Mouse (Mus musculus): ENCODE results near the gene Rnf39. TPM values are rescaled to one million over a fixed set of nuclear protein-coding genes. Genes with fewer than 3 reads are reported as not detected.

Rnf39 gene
- total RNA-seq, 2 experiments from 2014 or later: 4.9 to 5.4 TPM

- DNase-seq (ENCODE audit: low spot score in 2 of 2): no peak
Measured at GRCm38 (mm10) chr17:36938056-36938455, 4.7 kb upstream of the Rnf39 start.

GRCm38 (mm10) chr17:36942391-36942790 lies 327 bp upstream of the Rnf39 start:
- peak in 1 of 2 experiments; percentile 52 for DNase-seq (ENCODE audit: low spot score in 2 of 2)

GRCm38 (mm10) chr17:36943691-36944090 lies 973 bp downstream of the Rnf39 start:
- no peak for DNase-seq (ENCODE audit: low spot score in 2 of 2)

GRCm38 (mm10) chr17:36944121-36944775 lies 1.5 kb downstream of the Rnf39 start:
- DNase-seq (ENCODE audit: low spot score in 2 of 2): no peak

- peak; percentile 59 to 74 for DNase-seq (ENCODE audit: low spot score in 2 of 2)
Measured at GRCm38 (mm10) chr17:36947051-36947819, 4.5 kb downstream of the Rnf39 start.

GRCm38 (mm10) chr17:36948286-36948685 lies 5.6 kb downstream of the Rnf39 start:
- no peak for DNase-seq (ENCODE audit: low spot score in 2 of 2)

GRCm38 (mm10) chr17:36949265-36949664 lies 6.5 kb downstream of the Rnf39 start:
- no peak for DNase-seq (ENCODE audit: low spot score in 2 of 2)

- peak; percentile 93 to 94 for DNase-seq (ENCODE audit: low spot score in 2 of 2)
Measured at GRCm38 (mm10) chr17:36950981-36951947, 8.5 kb downstream of the Rnf39 start, which contains the start of gene Ppp1r11. TSS of gene Ppp1r11 (minus strand) at chr17:36951741.

- DNase-seq (ENCODE audit: low spot score in 2 of 2): no peak
Measured at GRCm38 (mm10) chr17:36952631-36953030, 9.9 kb downstream of the Rnf39 start.

GRCm38 (mm10) chr17:36953062-36953461 lies 10.3 kb downstream of the Rnf39 start:
- DNase-seq (ENCODE audit: low spot score in 2 of 2): no peak

GRCm38 (mm10) chr17:36957999-36958743 lies 15.5 kb downstream of the Rnf39 start, which contains the start of the genes Znrd1 and Znrd1as:
TSS of gene Znrd1 (minus strand) at chr17:36958559.
TSS of gene Znrd1as (plus strand) at chr17:36958592.
- DNase-seq (ENCODE audit: low spot score in 2 of 2): peak; percentile 90 to 94

GRCm38 (mm10) chr17:36958884-36959283 lies 16.2 kb downstream of the Rnf39 start:
- DNase-seq (ENCODE audit: low spot score in 2 of 2): no peak

GRCm38 (mm10) chr17:36961125-36961524 lies 18.4 kb downstream of the Rnf39 start:
- no peak for DNase-seq (ENCODE audit: low spot score in 2 of 2)

- no peak for DNase-seq (ENCODE audit: low spot score in 2 of 2)
Measured at GRCm38 (mm10) chr17:36966875-36967274, 24.2 kb downstream of the Rnf39 start.

- DNase-seq (ENCODE audit: low spot score in 2 of 2): no peak
Measured at GRCm38 (mm10) chr17:36970316-36970890, 27.7 kb downstream of the Rnf39 start.

GRCm38 (mm10) chr17:36971172-36971850 lies 28.6 kb downstream of the Rnf39 start:
- no peak for DNase-seq (ENCODE audit: low spot score in 2 of 2)

GRCm38 (mm10) chr17:36972791-36973190 lies 30.1 kb downstream of the Rnf39 start:
- no peak for DNase-seq (ENCODE audit: low spot score in 2 of 2)

- DNase-seq (ENCODE audit: low spot score in 2 of 2): no peak
Measured at GRCm38 (mm10) chr17:36973271-36973787, 30.6 kb downstream of the Rnf39 start.

- DNase-seq (ENCODE audit: low spot score in 2 of 2): no peak
Measured at GRCm38 (mm10) chr17:36981221-36981813, 38.6 kb downstream of the Rnf39 start, which contains the start of gene 2410137M14Rik. TSS of gene 2410137M14Rik (minus strand) at chr17:36981237.
